Mouse (Mus musculus) C2C12 (cell line): ENCODE data around the gene Srf.

Experiments used
- CTCF ChIP-seq: IDR thresholded peaks from one replicate; pipeline ENCODE4 v1.5.1; 2011; ENCODE audit not compliant: control insufficient read depth, insufficient read depth, insufficient read length
- MYOD1 ChIP-seq: IDR thresholded peaks from one replicate; pipeline ENCODE4 v1.6.1; 2011; ENCODE audit warnings: low read depth; ENCODE audit not compliant: control insufficient read depth, insufficient read length

GRCm38 (mm10) chr17:46554646-46554976 lies 1.4 kb downstream of the Srf start:
- TF ChIP-seq CTCF (no peak), MYOD1 (no peak)
